Comparison of ENCODE assay signal across 10 mouse cellular contexts in genomic region chr9:113743291-113743690, GRCm38 (mm10). TPM values are rescaled to one million over a fixed set of nuclear protein-coding genes. Genes with fewer than 3 reads are reported as not detected.
A peak's percentile ranks its signal among the peaks of the same experiment; 100 is the strongest.
DNase-seq lines count a peak whose midpoint lies in the region; ATAC-seq and TF ChIP-seq lines count a peak whose summit lies in the region.
"Had no signal": no experiment of that assay in that cellular context is flagged by ENCODE, and none has a peak within 500 bp of the region (broad histone marks: within the 10 kb centered on the region; RNA-seq: fewer than 3 reads in every experiment).

No protein-coding gene starts in this region.

- H3K9me3 ChIP-seq in intestine, postnatal 0 days (ENCODE audit: control insufficient read depth): no peaks in the 10 kb centered on the region
- H3K9me3 ChIP-seq: lung, embryonic 15.5 days had no signal

- H3K4me2 ChIP-seq in intestine, postnatal 0 days (replicated peaks; ENCODE audit: low read depth): no peak overlapping the region

- H3K27ac ChIP-seq in layer of hippocampus, adult 2 months: no peak overlapping the region
- H3K27ac ChIP-seq in intestine, postnatal 0 days (ENCODE audit: low read depth, low read length): no peak overlapping the region
- H3K27ac ChIP-seq: lung, embryonic 15.5 days had no signal

- DNase-seq in adrenal gland, postnatal 14 days: peak; percentile 26
- no peak for DNase-seq in adrenal gland, postnatal 25 days
- DNase-seq in layer of hippocampus, adult 2 months (ENCODE audit: low spot score in 2 of 2): no peak
- no peak for DNase-seq in layer of hippocampus, postnatal 14 days (ENCODE audit: low spot score in 2 of 2)
- DNase-seq in A20 (ENCODE audit: low read depth, low spot score): peak; percentile 69
- DNase-seq in frontal cortex, postnatal 36 days (ENCODE audit: low spot score in 2 of 2): no peak
- no peak for DNase-seq in kidney, postnatal 36 days
- DNase-seq: kidney, adult 18-20 months had no signal

- peak; percentile 44 for TF ChIP-seq CTCF in layer of hippocampus, adult 2 months (conservative IDR thresholded peaks at IDR 0.05)
- peak; percentile 20; the same call in 1 of the 2 replicates for TF ChIP-seq CTCF in intestine, postnatal 0 days (IDR thresholded peaks at IDR 0.05; ENCODE audit: low read depth)

- 48% methylated on average over 3 of the region's 3 CpGs for WGBS in intestine, postnatal 0 days

- ATAC-seq in intestine, postnatal 0 days: no peak

- no peaks in the 10 kb centered on the region for H3K36me3 ChIP-seq in intestine, postnatal 0 days (ENCODE audit: control insufficient read depth, insufficient read depth)
- H3K36me3 ChIP-seq: lung, embryonic 15.5 days had no signal

- H3K4me1 ChIP-seq in intestine, postnatal 0 days (replicated peaks; ENCODE audit: control insufficient read depth, insufficient read depth, low read length): no peaks in the 10 kb centered on the region

- no peak overlapping the region for H3K4me3 ChIP-seq in layer of hippocampus, adult 2 months
- no peak overlapping the region for H3K4me3 ChIP-seq in intestine, postnatal 0 days (ENCODE audit: low read depth, low read length)

- H3K9ac ChIP-seq in intestine, postnatal 0 days (ENCODE audit: low read depth, low read length): no peak overlapping the region
- H3K9ac ChIP-seq: lung, embryonic 15.5 days had no signal

- no peaks in the 10 kb centered on the region for H3K27me3 ChIP-seq in intestine, postnatal 0 days (replicated peaks; ENCODE audit: control insufficient read depth, insufficient read depth, low read length)
- H3K27me3 ChIP-seq: lung, embryonic 15.5 days had no signal

RNA-seq across cellular contexts. Expression of gene Clasp2, which starts 2.0 kb away (rescaled TPM):
- total RNA-seq in adrenal gland, postnatal 14 days (2021): 98.8 and 120 TPM in 2 replicates
- 123 and 133 TPM in 2 replicates for total RNA-seq in adrenal gland, postnatal 25 days (2021)
- 100 to 1,000 TPM; 199 to 202 TPM for total RNA-seq in layer of hippocampus, adult 2 months (2021)
- total RNA-seq in layer of hippocampus, postnatal 14 days (2021): 100 to 1,000 TPM; 254 to 274 TPM
- 7.2 and 9.0 TPM in 2 replicates for polyA plus RNA-seq in intestine, postnatal 0 days (2015; fragmentation: Nextera tagmentation; extraction: Ambion mirVana)

RNA-seq across cellular contexts. Expression of gene Pdcd6ip, which starts 35.2 kb away (rescaled TPM):
- total RNA-seq in adrenal gland, postnatal 14 days (2021): 132 and 139 TPM in 2 replicates
- total RNA-seq in adrenal gland, postnatal 25 days (2021): 187 and 196 TPM in 2 replicates
- 10 to 100 TPM; 58.9 to 66.1 TPM for total RNA-seq in layer of hippocampus, adult 2 months (2021)
- 10 to 100 TPM; 58.9 to 61.6 TPM for total RNA-seq in layer of hippocampus, postnatal 14 days (2021)
- 100 and 101 TPM in 2 replicates for polyA plus RNA-seq in intestine, postnatal 0 days (2015; fragmentation: Nextera tagmentation; extraction: Ambion mirVana)

Comparison
In these comparisons a context has a peak if more than half of its experiments do, and no peak if none do; other contexts are left out.
1. DNase-seq: peak in adrenal gland, postnatal 14 days (single experiment) and A20 (single experiment); none in adrenal gland, postnatal 25 days (single experiment), layer of hippocampus, adult 2 months (0 of 2), layer of hippocampus, postnatal 14 days (0 of 2), frontal cortex, postnatal 36 days (0 of 2) and kidney, postnatal 36 days (0 of 2).